Mouse (Mus musculus): ENCODE data around the gene Cfap299.

Cfap299 gene

GRCm38 (mm10) chr5:98732157-98733009 is 403.3 kb downstream of the Cfap299 start:
- H3K36me3 ChIP-seq (ENCODE audit: control insufficient read depth, insufficient read depth, low read length, poor library complexity, severe bottlenecking), result no peaks in the 10 kb centered on the region
- H3K27me3 ChIP-seq (ENCODE audit: control insufficient read depth, insufficient read depth, low read length, poor library complexity, severe bottlenecking), result no peaks in the 10 kb centered on the region
- no peak for DNase-seq (ENCODE audit: low read depth, low spot score)

DNA sequence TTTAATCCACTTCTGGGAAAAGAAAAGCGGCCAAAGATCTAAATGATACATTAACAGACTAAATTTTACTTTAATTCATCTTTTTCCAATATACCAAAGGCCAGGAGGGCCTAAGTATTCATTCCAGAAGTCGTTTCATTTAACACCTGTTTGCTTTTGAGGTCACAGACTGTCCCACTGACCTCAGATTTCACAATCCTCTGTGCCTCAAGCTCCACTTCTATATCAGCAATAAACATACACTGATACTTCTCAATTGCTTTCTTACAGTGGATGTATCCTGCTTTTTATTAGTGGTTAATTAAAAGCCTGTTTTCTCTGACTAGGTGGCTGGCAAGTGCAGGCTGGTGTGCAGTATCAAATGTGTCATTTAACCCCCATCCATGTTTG is 403.9 kb downstream of the Cfap299 start:
- no peak for DNase-seq (ENCODE audit: low read depth, low spot score)
- Histone ChIP-seq H3K27me3 (ENCODE audit: control insufficient read depth, insufficient read depth, low read length, poor library complexity, severe bottlenecking) (no peaks in the 10 kb centered on the region), H3K36me3 (ENCODE audit: control insufficient read depth, insufficient read depth, low read length, poor library complexity, severe bottlenecking) (no peaks in the 10 kb centered on the region)

GRCm38 (mm10) chr5:98761858-98762652 is 433.0 kb downstream of the Cfap299 start:
- no peaks in the 10 kb centered on the region for H3K27me3 ChIP-seq (ENCODE audit: control insufficient read depth, insufficient read depth, low read length, poor library complexity, severe bottlenecking)
- DNase-seq (ENCODE audit: low read depth, low spot score), result no peak
- H3K36me3 ChIP-seq (ENCODE audit: control insufficient read depth, insufficient read depth, low read length, poor library complexity, severe bottlenecking), result no peaks in the 10 kb centered on the region

DNA sequence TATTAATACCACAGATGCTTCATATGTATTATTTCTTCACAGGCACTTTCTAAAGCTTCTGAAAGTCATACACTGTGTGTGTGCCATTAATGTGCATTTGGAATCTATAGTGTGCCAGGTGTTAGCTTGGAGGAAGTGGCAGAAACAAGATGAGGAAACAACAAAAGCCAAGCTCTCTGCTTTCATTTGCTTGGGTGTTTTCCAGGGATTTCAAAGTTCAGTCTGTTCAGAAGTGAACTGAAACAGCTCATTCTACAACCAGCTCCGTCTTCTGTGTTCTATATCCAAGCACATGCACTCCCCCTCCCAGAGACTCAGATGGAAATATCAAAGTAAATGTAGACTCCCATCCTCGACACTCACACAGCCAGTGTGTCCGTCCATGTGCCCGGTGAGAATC is 449.5 kb downstream of the Cfap299 start:
- H3K27me3 ChIP-seq (ENCODE audit: control insufficient read depth, insufficient read depth, low read length, poor library complexity, severe bottlenecking), result no peaks in the 10 kb centered on the region
- no peak for DNase-seq (ENCODE audit: low read depth, low spot score)
- no peaks in the 10 kb centered on the region for H3K36me3 ChIP-seq (ENCODE audit: control insufficient read depth, insufficient read depth, low read length, poor library complexity, severe bottlenecking)

GRCm38 (mm10) chr5:98782066-98782465 is 453.0 kb downstream of the Cfap299 start:
- no peak for DNase-seq (ENCODE audit: low read depth, low spot score)
- Histone ChIP-seq H3K36me3 (ENCODE audit: control insufficient read depth, insufficient read depth, low read length, poor library complexity, severe bottlenecking) (no peaks in the 10 kb centered on the region), H3K27me3 (ENCODE audit: control insufficient read depth, insufficient read depth, low read length, poor library complexity, severe bottlenecking) (no peaks in the 10 kb centered on the region)

- no peak for DNase-seq (ENCODE audit: low read depth, low spot score)
- Histone ChIP-seq H3K36me3 (ENCODE audit: control insufficient read depth, insufficient read depth, low read length, poor library complexity, severe bottlenecking) (no peaks in the 10 kb centered on the region), H3K27me3 (ENCODE audit: control insufficient read depth, insufficient read depth, low read length, poor library complexity, severe bottlenecking) (no peaks in the 10 kb centered on the region)
These were observed 458.6 kb downstream of the Cfap299 start for GRCm38 (mm10) chr5:98787735-98788134.

DNA sequence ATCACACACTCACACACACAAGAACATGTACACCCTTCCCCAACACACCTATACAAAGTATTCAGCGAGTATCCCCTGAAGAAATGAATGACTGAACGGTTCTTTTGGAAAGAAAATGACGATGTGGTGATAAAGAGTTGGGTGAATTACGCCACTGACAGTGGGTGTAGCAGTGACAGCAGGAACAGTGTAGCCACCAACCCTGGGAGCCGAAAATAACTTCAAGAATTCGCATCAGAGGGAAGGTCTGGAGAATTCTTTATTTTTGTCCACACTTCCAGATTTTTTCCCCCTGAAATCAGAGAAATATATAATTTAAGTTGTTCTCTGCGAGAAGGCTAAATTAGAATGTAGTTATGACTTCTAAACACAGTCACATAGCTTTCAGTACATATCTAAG is 459.5 kb downstream of the Cfap299 start:
- DNase-seq (ENCODE audit: low read depth, low spot score), result no peak
- no peaks in the 10 kb centered on the region for H3K36me3 ChIP-seq (ENCODE audit: control insufficient read depth, insufficient read depth, low read length, poor library complexity, severe bottlenecking)
- H3K27me3 ChIP-seq (ENCODE audit: control insufficient read depth, insufficient read depth, low read length, poor library complexity, severe bottlenecking), result no peaks in the 10 kb centered on the region

DNA sequence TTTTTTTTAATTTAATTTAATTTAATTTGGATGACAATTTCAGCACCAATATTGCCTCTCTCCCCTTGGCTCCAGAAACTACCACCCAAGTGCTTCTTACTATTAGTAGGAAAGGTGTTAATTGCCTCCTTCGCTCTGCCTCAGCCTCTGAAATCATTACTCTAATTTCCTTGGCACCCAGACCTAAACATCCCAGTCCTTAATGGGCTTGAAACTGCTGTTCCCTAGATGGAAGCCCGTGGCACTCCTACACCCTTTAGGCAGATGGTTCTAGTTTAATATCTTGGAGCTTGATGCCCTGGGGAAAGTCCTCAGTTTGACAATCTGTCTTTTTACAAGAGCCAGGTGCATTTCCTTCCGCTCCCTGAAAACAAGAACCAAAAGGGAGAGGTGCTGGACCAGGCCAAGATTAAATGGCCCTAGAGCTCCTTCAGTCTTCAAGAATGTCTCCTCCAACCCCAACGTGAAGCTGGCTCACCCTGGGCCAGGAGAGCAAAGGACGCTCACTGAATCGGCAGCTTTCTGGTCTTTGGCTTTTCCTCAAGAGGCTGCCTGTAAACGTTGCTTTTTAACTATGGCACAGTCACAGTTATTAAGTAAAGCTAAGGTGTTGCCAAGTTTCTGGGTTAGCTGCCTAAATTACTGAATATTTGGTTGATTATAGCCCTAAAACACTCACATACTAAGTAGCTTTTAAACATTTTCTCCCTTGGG is 461.9 kb downstream of the Cfap299 start:
- Histone ChIP-seq H3K27me3 (ENCODE audit: control insufficient read depth, insufficient read depth, low read length, poor library complexity, severe bottlenecking) (no peaks in the 10 kb centered on the region), H3K36me3 (ENCODE audit: control insufficient read depth, insufficient read depth, low read length, poor library complexity, severe bottlenecking) (no peaks in the 10 kb centered on the region)
- no peak for DNase-seq (ENCODE audit: low read depth, low spot score)

GRCm38 (mm10) chr5:98801495-98801894 is 472.4 kb downstream of the Cfap299 start:
- H3K36me3 ChIP-seq (ENCODE audit: control insufficient read depth, insufficient read depth, low read length, poor library complexity, severe bottlenecking), result no peaks in the 10 kb centered on the region
- no peak for DNase-seq (ENCODE audit: low read depth, low spot score)

GRCm38 (mm10) chr5:98804761-98805160 is 475.7 kb downstream of the Cfap299 start:
- Histone ChIP-seq H3K27me3 (ENCODE audit: control insufficient read depth, insufficient read depth, low read length, poor library complexity, severe bottlenecking) (no peaks in the 10 kb centered on the region), H3K36me3 (ENCODE audit: control insufficient read depth, insufficient read depth, low read length, poor library complexity, severe bottlenecking) (no peaks in the 10 kb centered on the region)
- DNase-seq (ENCODE audit: low read depth, low spot score), result no peak

More at GRCm38 (mm10) chr5:98801495-98801894, 472.4 kb downstream of the Cfap299 start:
- no peaks in the 10 kb centered on the region for H3K27me3 ChIP-seq (ENCODE audit: control insufficient read depth, insufficient read depth, low read length, poor library complexity, severe bottlenecking)

- Histone ChIP-seq H3K27me3 (ENCODE audit: control insufficient read depth, insufficient read depth, low read length, poor library complexity, severe bottlenecking) (no peaks in the 10 kb centered on the region), H3K36me3 (ENCODE audit: control insufficient read depth, insufficient read depth, low read length, poor library complexity, severe bottlenecking) (no peaks in the 10 kb centered on the region)
- no peak for DNase-seq (ENCODE audit: low read depth, low spot score)
These were observed 477.4 kb downstream of the Cfap299 start for GRCm38 (mm10) chr5:98806492-98806891.

DNA sequence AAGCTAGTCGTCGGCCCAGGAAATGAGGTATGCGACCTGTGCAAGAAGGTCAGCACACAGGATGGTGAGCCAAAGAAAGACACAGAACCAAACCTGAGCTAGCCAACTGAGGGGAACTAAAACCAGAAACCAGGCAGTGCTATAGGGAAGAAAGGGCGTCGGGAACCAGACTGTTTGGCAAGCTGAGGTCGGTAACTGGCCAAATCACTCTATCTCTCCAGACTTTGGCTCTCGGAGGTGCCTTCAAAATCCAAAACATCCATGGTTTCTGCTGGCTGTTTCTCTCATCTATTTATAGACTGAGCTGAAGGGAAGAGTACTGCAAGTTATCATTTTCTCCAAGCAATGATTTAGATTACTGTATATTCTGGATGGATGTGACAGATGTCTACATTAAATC is 477.9 kb downstream of the Cfap299 start:
- Histone ChIP-seq H3K27me3 (ENCODE audit: control insufficient read depth, insufficient read depth, low read length, poor library complexity, severe bottlenecking) (no peaks in the 10 kb centered on the region), H3K36me3 (ENCODE audit: control insufficient read depth, insufficient read depth, low read length, poor library complexity, severe bottlenecking) (no peaks in the 10 kb centered on the region)
- no peak for DNase-seq (ENCODE audit: low read depth, low spot score)

GRCm38 (mm10) chr5:98807953-98808352 is 478.8 kb downstream of the Cfap299 start:
- no peak for DNase-seq (ENCODE audit: low read depth, low spot score)
- Histone ChIP-seq H3K36me3 (ENCODE audit: control insufficient read depth, insufficient read depth, low read length, poor library complexity, severe bottlenecking) (no peaks in the 10 kb centered on the region), H3K27me3 (ENCODE audit: control insufficient read depth, insufficient read depth, low read length, poor library complexity, severe bottlenecking) (no peaks in the 10 kb centered on the region)

- Histone ChIP-seq H3K27me3 (ENCODE audit: control insufficient read depth, insufficient read depth, low read length, poor library complexity, severe bottlenecking) (no peaks in the 10 kb centered on the region), H3K36me3 (ENCODE audit: control insufficient read depth, insufficient read depth, low read length, poor library complexity, severe bottlenecking) (no peaks in the 10 kb centered on the region)
- no peak for DNase-seq (ENCODE audit: low read depth, low spot score)
These were observed 483.3 kb downstream of the Cfap299 start for GRCm38 (mm10) chr5:98812380-98812779.

- no peaks in the 10 kb centered on the region for H3K36me3 ChIP-seq (ENCODE audit: control insufficient read depth, insufficient read depth, low read length, poor library complexity, severe bottlenecking)
- DNase-seq (ENCODE audit: low read depth, low spot score), result no peak
- H3K27me3 ChIP-seq (ENCODE audit: control insufficient read depth, insufficient read depth, low read length, poor library complexity, severe bottlenecking), result no peaks in the 10 kb centered on the region
These were observed 486.2 kb downstream of the Cfap299 start for GRCm38 (mm10) chr5:98815269-98815668.

Measured in splenic B cell, adult 2 months (primary cell).